Comparison of ENCODE assay signal across 17 mouse cellular contexts in the genomic region with DNA sequence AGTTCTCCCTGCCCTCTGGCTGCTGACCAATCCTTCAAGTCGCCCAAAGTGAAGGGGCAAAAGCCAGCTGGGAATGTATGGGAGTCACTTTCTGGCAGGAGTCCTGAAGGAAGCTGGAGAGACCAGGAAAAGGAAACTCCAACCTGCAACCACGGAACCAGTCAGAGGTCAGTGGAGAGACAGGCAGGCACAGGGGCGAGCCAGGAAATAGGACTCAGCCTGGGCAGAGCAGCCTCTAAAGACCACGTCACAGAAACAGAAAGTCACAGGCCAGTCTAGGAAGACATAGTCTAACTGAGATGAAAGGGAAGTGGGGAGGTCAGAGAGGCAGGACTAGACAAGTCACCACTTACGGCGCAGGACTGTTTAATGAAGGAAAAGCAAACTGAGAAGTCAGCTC. TPM values are rescaled to one million over a fixed set of nuclear protein-coding genes. Genes with fewer than 3 reads are reported as not detected.
DNase-seq lines count a peak whose midpoint lies in the region; ATAC-seq and TF ChIP-seq lines count a peak whose summit lies in the region.
"Had no signal": no experiment of that assay in that cellular context is flagged by ENCODE, and none has a peak within 500 bp of the region (broad histone marks: within the 10 kb centered on the region; RNA-seq: fewer than 3 reads in every experiment).

No protein-coding gene starts in this region.

- no peak overlapping the region; the same call in 1 of the 2 replicates for H3K9ac ChIP-seq in kidney, embryonic 14.5 days (ENCODE audit: low read depth, low read length)
- no peak overlapping the region for H3K9ac ChIP-seq in heart, adult 2 months (ENCODE audit: low read depth, low read length)
- H3K9ac ChIP-seq: hindbrain, embryonic 14.5 days; neural tube, embryonic 12.5 days had no signal

- no peak for ATAC-seq in kidney, embryonic 14.5 days (ENCODE audit: low FRiP score, low TSS enrichment)
- ATAC-seq: forebrain, embryonic 14.5 days; midbrain, embryonic 16.5 days had no signal

- peak; percentile 12 for DNase-seq in kidney, adult 18-20 months
- DNase-seq in 3T3-L1 (ENCODE audit: low read depth, low spot score), result peak; percentile 80
- peak; percentile 54 for DNase-seq in kidney, adult 2 months
- DNase-seq in kidney, postnatal 4 days, result peak; percentile 17 to 40
- no peak for DNase-seq in gastrocnemius, postnatal 36 days
- no peak for DNase-seq in thymus, adult 18-20 months
- DNase-seq in heart, adult 2 months, result no peak
- DNase-seq: heart, adult 18-20 months; right cerebral cortex, postnatal 25 days had no signal

- no peak for TF ChIP-seq POLR2A in kidney, adult 2 months (IDR thresholded peaks at IDR 0.05; ENCODE audit: low read depth, low read length)
- TF ChIP-seq POLR2A in heart, adult 2 months (IDR thresholded peaks at IDR 0.05; ENCODE audit: insufficient read depth, low read depth, low read length), result no peak

- intact Hi-C loops in gastrocnemius, postnatal 36 days (cut with DNase I), result no loop called here
- intact Hi-C loops in heart, adult 2 months (cut with DNase I), result no loop called here

- no peak overlapping the region for H3K27ac ChIP-seq in kidney, embryonic 14.5 days (ENCODE audit: low read depth, low read length)
- H3K27ac ChIP-seq in kidney, adult 2 months (ENCODE audit: insufficient read depth, low read depth, low read length), result 0 out of 2 replicates have a peak overlapping the region, but pooled peaks have one; percentile 26
- H3K27ac ChIP-seq in heart, adult 2 months, result no peak overlapping the region
- H3K27ac ChIP-seq: hindbrain, embryonic 14.5 days; neural tube, embryonic 12.5 days had no signal

- no peaks in the 10 kb centered on the region for H3K27me3 ChIP-seq in kidney, embryonic 14.5 days (ENCODE audit: control insufficient read depth, insufficient read depth, low read length)
- H3K27me3 ChIP-seq in kidney, adult 2 months (replicated peaks; ENCODE audit: control insufficient read depth, insufficient read depth, low read length), result no peaks in the 10 kb centered on the region
- no peaks in the 10 kb centered on the region for H3K27me3 ChIP-seq in heart, adult 2 months (ENCODE audit: control insufficient read depth, insufficient read depth, low read length)
- H3K27me3 ChIP-seq: neural tube, embryonic 12.5 days had no signal

- H3K4me1 ChIP-seq in kidney, embryonic 14.5 days (ENCODE audit: control insufficient read depth, insufficient read depth, low read length), result peaks cover 32% of the 10 kb centered on the region
- no peaks in the 10 kb centered on the region for H3K4me1 ChIP-seq in kidney, adult 2 months (ENCODE audit: control insufficient read depth, insufficient read depth, low read length)
- H3K4me1 ChIP-seq in heart, adult 2 months (ENCODE audit: control insufficient read depth, insufficient read depth, low read length), result peaks cover 1% of the 10 kb centered on the region

- H3K36me3 ChIP-seq in kidney, embryonic 14.5 days (ENCODE audit: control insufficient read depth, insufficient read depth, low read length), result peaks cover 14% of the 10 kb centered on the region; the same call in 1 of the 2 replicates
- H3K36me3 ChIP-seq in kidney, adult 2 months (ENCODE audit: control insufficient read depth, insufficient read depth, low read length), result no peaks in the 10 kb centered on the region; the same call in 1 of the 2 replicates
- no peaks in the 10 kb centered on the region for H3K36me3 ChIP-seq in heart, adult 2 months (ENCODE audit: control insufficient read depth, insufficient read depth, low read length)

- no peak for TF ChIP-seq CTCF in kidney, adult 2 months (conservative IDR thresholded peaks at IDR 0.05; ENCODE audit: insufficient read depth, insufficient read length, low read depth, low read length)
- TF ChIP-seq CTCF in heart, adult 2 months (IDR thresholded peaks at IDR 0.05), result no peak

- H3K4me3 ChIP-seq in kidney, embryonic 14.5 days (ENCODE audit: low read length), result no peak overlapping the region
- H3K4me3 ChIP-seq in kidney, adult 2 months (ENCODE audit: insufficient read depth, low read depth, low read length), result no peak overlapping the region
- H3K4me3 ChIP-seq in heart, adult 2 months, result no peak overlapping the region
- H3K4me3 ChIP-seq: neural tube, embryonic 12.5 days had no signal

- no peaks in the 10 kb centered on the region for H3K9me3 ChIP-seq in kidney, embryonic 14.5 days (ENCODE audit: control insufficient read depth, low read length)
- H3K9me3 ChIP-seq: neural tube, embryonic 12.5 days had no signal

- H3K79me2 ChIP-seq in heart, adult 2 months (replicated peaks; ENCODE audit: control insufficient read depth, insufficient read depth, low read length), result no peaks in the 10 kb centered on the region

- no peak for TF ChIP-seq EP300 in heart, adult 2 months (IDR thresholded peaks at IDR 0.05; ENCODE audit: insufficient read depth, low read depth, low read length)

- 62% methylated on average over 6 of the region's 6 CpGs for WGBS in kidney, embryonic 14.5 days
- WGBS in kidney, adult 2 months, result 70% methylated on average over 6 of the region's 6 CpGs
- 46% methylated on average over 6 of the region's 6 CpGs for WGBS in heart, adult 2 months

- H3K4me2 ChIP-seq in kidney, embryonic 14.5 days (replicated peaks; ENCODE audit: low read depth, low read length), result no peak overlapping the region
- H3K4me2 ChIP-seq: hindbrain, embryonic 14.5 days; liver, embryonic 11.5 days; neural tube, embryonic 12.5 days had no signal

RNA-seq across cellular contexts. Expression of a gene that starts 1.3 kb away (rescaled TPM):
- 0.31 and 0.43 TPM in 2 replicates for polyA plus RNA-seq in kidney, embryonic 14.5 days (2014; fragmentation: Nextera tagmentation; extraction: Ambion mirVana)
- 0.05 and 0.15 TPM in 2 replicates for polyA plus RNA-seq in kidney, adult 2 months (2012; rRNA removed)
- not detected for total RNA-seq in gastrocnemius, postnatal 36 days (2021)
- not detected for total RNA-seq in heart, adult 2 months (2021)
- polyA plus RNA-seq in heart, adult 2 months (2012; rRNA removed), result 0.04 TPM in 1 of 2 replicates, not detected in the other
- total RNA-seq: gastrocnemius, adult 18-20 months; heart, adult 18-20 months; layer of hippocampus, adult 8-10 months had no signal

RNA-seq across cellular contexts. Expression of a gene that starts 8.0 kb away (rescaled TPM):
- polyA plus RNA-seq in kidney, embryonic 14.5 days (2014; fragmentation: Nextera tagmentation; extraction: Ambion mirVana), result 35.5 and 41.7 TPM in 2 replicates
- polyA plus RNA-seq in kidney, adult 2 months (2012; rRNA removed), result 124 and 144 TPM in 2 replicates
- not detected for total RNA-seq in gastrocnemius, postnatal 36 days (2021)
- 10 to 100 TPM in 1 of 2 experiments, 1 to 10 TPM in 1; 8.0 to 10.2 TPM for total RNA-seq in heart, adult 2 months (2021)
- 19.3 and 28.8 TPM in 2 replicates for polyA plus RNA-seq in heart, adult 2 months (2012; rRNA removed)

RNA-seq across cellular contexts. Expression of a gene that starts 18.8 kb away (rescaled TPM):
- 35.8 and 41.9 TPM in 2 replicates for polyA plus RNA-seq in kidney, embryonic 14.5 days (2014; fragmentation: Nextera tagmentation; extraction: Ambion mirVana)
- 23.6 and 25.9 TPM in 2 replicates for polyA plus RNA-seq in kidney, adult 2 months (2012; rRNA removed)
- total RNA-seq in gastrocnemius, postnatal 36 days (2021), result 1 to 10 TPM; 4.7 to 4.8 TPM
- total RNA-seq in heart, adult 2 months (2021), result 10 to 100 TPM; 20.0 to 20.1 TPM
- 9.0 and 12.4 TPM in 2 replicates for polyA plus RNA-seq in heart, adult 2 months (2012; rRNA removed)

RNA-seq across cellular contexts. Expression of a gene that starts 32.8 kb away (rescaled TPM):
- polyA plus RNA-seq in kidney, embryonic 14.5 days (2014; fragmentation: Nextera tagmentation; extraction: Ambion mirVana), result 47.9 and 49.1 TPM in 2 replicates
- polyA plus RNA-seq in kidney, adult 2 months (2012; rRNA removed), result 39.1 and 43.2 TPM in 2 replicates
- 10 to 100 TPM; 10.9 to 15.1 TPM for total RNA-seq in gastrocnemius, postnatal 36 days (2021)
- total RNA-seq in heart, adult 2 months (2021), result 10 to 100 TPM in 1 of 2 experiments, 1 to 10 TPM in 1; 8.5 to 11.6 TPM
- polyA plus RNA-seq in heart, adult 2 months (2012; rRNA removed), result 17.1 and 25.2 TPM in 2 replicates

RNA-seq across cellular contexts. Expression of a gene that starts 33.0 kb away (rescaled TPM):
- 21.4 and 24.5 TPM in 2 replicates for polyA plus RNA-seq in kidney, embryonic 14.5 days (2014; fragmentation: Nextera tagmentation; extraction: Ambion mirVana)
- polyA plus RNA-seq in kidney, adult 2 months (2012; rRNA removed), result 3.4 and 4.6 TPM in 2 replicates
- total RNA-seq in gastrocnemius, postnatal 36 days (2021), result 1 to 10 TPM; 7.7 to 7.8 TPM
- total RNA-seq in heart, adult 2 months (2021), result 10 to 100 TPM in 1 of 2 experiments, 1 to 10 TPM in 1; 9.3 to 10.1 TPM
- polyA plus RNA-seq in heart, adult 2 months (2012; rRNA removed), result 2.5 and 4.1 TPM in 2 replicates

Comparison
In these comparisons a context has a peak if more than half of its experiments do, and no peak if none do; other contexts are left out.
1. DNase-seq: peak in kidney, adult 18-20 months (single experiment), 3T3-L1 (single experiment), kidney, adult 2 months (single experiment) and kidney, postnatal 4 days (2 of 2); none in gastrocnemius, postnatal 36 days (0 of 2), thymus, adult 18-20 months (0 of 2) and heart, adult 2 months (0 of 2).